Mouse (Mus musculus): ENCODE results near the gene Myl12a. TPM values are rescaled to one million over a fixed set of nuclear protein-coding genes. Genes with fewer than 3 reads are reported as not detected.
A peak's percentile ranks its signal among the peaks of the same experiment; 100 is the strongest.

Gene Myl12a
- total RNA-seq, 2 experiments from 2014 or later = 965 to 1,012 TPM

DNA sequence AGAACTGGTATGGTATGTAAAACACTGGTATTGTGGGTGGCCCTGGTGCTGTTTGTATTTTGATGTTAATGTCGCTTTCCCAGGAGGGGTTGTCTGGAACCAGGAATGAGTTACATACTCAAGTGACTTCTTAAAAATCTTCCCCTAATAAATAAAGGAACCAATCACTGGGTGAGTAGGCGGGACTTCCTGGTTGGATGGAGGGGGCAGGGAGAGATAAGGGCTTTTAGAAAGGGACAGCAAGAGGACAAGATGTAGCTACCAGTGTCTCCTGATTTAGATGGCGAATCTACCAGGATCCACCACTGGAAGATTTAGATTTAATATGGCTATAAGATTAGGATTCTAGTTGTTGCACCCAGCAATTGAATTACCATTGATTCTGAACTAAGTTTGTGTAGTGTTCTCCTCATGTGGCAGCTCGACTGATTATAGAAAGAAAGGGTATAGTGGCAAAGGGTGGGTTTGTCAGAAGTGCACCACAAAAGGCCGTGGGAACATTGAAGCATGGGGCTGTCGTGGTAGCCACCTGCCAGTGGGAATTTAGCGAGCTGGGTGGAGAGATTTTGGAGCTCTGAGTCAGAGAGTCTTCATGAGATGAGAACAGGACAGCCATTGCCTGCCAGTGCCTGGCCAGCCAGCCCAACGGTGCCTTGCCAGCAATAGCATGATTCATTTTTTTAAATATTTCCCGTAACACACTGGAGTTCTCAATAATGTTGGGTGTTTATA is 9.4 kb upstream of the Myl12a start:
- DNase-seq = no peak

DNA sequence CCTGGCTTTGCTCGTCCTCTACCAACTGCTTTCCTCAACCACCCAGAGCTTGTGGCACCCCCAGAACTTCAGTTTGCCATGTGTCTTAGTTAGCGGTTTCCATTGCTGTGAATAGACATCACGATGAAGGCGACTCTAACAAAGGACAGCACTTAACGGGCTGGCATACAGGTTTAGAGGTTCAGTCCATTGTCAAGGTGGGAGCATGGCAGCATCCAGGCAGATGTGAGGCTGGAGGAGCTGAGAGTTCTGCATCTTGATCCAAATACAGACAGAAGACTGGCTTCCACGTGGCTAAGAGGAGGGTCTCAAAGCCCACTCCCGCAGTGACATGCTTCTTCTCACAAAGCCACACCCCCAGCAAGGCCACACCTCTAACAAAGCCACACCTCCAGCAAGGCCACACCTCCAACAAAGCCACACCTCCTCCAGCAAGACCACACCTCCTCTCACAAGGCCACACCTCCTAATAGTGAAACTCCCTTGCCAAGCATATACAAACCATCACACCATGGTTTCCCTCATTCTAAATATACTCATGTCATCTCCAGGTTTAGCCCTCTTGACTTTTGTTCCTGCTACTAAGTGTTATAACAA is 8.1 kb upstream of the Myl12a start:
- no peak for DNase-seq

DNA sequence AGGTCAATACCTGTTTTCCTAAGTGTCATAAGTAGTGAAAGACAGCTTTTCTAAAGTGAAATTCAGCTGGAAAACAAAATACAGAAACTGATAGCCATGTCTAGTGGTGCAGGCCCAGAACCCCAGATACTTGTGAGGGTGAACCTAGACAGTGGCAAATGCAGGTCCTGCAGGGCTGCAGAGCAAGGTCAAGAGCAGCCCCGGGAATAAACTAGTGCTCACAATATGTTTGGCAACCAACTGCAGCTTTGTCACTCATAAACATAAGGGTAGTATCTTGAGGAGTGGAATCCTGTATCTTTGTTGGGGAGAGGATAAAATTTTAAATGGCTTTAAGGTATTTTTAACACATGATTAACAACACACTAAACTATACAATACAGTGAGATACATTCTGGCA is 7.1 kb upstream of the Myl12a start:
- DNase-seq = no peak

DNA sequence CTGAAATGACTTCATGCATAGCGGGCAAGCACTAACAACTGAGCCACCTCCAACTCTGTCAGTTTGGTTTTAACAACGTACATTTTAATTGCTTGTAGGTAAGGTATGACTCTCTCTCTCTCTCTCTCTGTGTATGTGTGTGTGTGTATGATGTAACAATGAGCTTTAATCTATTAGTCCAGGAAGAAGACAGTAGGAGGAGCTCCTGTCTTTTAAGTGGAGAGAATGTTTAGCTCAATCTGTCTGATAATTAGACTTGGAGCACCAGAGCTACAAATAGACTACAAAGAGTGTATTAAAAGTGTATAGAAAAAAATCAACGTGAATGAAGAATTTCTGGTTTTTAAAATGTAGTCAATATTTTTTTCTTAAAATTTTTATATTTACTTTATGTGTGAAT is 6.0 kb upstream of the Myl12a start:
- no peak for DNase-seq

DNA sequence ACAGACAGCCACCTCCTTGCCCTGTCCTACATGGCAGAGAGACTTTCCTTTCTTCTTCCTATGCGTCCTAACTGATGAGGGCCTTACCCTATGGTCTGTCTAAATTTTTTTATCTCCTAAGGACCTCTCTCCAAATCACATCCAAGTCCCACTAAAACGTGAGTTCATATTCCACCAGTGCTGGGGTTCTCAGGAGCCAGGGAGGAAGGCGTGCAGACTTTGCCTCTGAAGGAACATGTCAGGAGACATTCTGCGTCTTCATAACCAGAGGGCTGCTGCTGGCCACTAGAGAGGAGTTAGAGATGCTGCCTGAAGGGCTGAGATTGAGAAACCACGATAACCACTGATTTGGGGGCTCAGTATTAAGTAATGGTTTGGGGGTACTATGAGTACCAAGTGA is 4.3 kb upstream of the Myl12a start:
- DNase-seq = no peak

DNA sequence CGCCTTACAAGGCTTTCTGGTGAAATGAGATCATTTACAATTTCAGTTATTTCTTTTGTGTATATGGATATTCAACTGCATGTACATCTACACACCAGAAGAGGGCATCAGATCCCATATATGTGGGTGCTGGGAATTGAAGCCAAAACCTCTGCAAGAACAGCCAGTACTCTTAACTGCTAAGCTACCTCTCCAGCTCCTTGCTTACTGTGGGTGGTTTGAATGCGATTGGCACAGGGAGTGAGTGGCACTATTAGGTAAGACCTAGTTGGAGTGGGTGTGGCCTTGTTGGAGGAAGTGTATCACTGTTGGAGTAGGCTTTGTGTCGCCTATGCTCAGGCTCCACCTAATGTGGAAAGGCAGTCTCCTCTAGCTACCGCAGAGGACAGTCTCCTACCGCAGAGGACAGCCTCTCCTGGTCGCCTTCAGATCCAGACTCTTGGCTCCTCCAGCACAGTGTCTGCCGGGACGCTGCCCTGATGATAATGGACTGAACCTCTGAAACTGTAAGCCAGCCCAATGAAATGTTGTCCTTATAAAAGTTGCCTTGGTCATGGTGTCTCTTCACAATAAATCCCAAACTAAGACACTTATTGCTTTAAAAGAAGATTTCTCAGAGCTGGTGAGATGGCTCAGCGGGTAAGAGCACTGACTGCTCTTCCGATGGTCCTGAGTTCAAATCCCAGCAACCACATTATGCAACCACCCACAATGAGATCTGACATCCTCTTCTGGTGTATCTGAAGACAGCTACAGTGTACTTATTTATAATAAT is 1.7 kb upstream of the Myl12a start:
- peak in 1 of 2 experiments; percentile 78 for DNase-seq

DNA sequence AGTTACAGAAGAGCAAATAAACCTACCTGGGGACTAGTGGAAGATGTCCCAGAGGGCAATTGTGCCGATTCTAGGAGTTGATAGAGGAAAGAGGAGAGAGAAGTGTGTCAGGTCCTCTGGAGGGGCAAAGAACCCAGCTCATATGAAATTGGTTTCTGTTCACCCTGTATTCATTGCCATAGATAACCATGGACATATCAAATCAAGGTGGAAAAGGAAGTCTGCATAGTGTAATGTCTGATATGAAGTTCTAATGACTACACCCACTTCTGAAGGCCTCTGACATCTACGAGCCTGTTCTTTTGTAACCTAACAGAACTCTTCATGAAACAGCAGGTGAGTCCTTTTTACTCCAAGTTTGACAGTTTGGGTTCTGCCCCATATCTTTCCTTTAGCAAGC is 1.0 kb upstream of the Myl12a start:
- DNase-seq = no peak

DNA sequence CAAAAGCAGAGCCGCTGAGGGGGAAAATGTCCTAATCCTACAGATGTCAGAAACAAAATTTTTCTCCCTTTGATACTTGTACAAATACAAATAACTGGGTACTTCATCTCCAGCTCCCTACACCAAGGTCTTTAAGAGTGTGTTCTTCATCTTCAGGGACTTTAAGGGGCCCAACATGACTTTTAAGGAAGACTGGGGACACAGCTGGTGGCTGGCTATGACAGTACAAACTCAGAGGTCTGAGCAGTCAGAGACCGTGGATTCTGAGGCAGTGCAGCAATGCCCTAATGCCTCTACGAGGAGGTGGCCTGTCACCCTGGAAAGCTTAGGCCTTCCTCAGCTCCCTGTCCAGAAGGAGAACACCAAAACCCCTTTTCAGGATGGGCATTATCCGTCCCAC is 434 bp upstream of the Myl12a start:
- DNase-seq = no peak

DNA sequence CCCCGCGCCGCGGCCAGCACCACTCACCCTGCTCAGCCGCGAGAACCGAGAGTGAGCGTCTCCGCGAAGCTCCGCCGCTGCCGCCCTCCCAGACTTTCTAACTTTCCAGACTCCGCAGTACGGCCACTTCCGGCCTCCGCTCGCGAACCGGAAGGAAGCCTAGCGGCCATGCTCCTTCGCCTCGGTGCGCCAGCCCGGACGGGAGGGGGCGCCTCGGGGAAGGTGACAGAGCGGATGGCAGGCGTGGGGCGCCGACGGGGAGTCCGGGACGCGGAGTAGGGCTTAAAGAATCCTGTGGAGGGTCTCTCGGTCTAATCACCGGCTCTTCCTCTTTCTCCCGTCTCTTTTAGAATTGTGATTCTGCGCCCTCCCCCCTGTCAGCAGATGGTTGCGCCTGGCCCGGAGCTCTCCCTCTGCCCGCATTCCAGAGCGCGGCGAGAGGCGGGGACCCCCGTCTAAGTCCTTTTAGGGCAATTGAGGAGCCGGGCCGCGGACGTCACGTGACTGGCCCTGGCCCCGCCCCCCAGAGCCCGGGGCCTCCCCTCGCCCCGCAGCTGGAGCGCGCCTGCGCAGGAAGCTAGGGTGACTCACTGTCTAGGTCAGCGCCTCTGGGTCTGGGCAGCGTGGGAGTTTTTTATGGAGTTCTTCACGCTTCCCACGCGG is 466 bp downstream of the Myl12a start, which contains the start of gene Myom1:
Myom1 (plus strand) TSS at position 553 of the 663 bp plus-strand sequence.
- DNase-seq = peak; percentile 97 to 100

DNA sequence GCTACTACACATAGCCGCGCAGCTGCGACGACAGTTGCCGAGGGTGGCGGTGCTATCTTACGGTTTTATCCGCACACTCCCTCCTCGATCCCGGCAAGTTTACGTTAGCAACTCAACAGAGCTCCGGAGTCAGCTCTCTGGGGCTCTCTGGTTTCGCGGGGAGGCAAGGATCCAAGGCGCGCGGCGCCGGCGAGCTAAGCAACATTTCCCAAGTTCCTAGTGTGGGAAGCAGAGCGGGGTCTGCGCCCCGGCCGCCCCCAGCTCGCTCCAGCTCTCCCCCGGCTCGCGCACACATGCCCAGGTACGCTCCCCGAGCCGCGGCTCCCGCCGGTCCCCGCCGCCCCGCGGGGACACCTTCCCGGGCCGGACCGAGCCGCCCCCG is 988 bp downstream of the Myl12a start:
- peak in 1 of 2 experiments; percentile 76 for DNase-seq

DNA sequence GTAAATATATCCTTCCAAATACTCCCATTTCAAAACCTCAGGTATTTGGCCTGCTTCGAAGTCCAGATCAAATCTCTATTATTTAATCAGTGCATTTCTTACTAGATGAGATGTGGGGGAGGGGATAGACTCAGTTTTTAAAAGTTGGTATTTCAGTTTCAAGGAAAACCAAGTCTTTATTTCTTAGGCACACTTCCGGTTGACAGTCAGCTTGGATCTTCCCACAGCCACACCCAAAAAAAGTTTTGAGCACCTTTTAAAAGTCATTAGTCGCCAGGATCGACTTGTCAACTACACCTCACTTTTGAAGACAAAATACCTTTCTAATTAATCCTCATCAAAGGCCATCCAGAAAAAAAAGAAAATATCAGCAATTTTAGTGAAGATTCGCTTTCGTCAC is 1.6 kb downstream of the Myl12a start:
- DNase-seq = no peak

DNA sequence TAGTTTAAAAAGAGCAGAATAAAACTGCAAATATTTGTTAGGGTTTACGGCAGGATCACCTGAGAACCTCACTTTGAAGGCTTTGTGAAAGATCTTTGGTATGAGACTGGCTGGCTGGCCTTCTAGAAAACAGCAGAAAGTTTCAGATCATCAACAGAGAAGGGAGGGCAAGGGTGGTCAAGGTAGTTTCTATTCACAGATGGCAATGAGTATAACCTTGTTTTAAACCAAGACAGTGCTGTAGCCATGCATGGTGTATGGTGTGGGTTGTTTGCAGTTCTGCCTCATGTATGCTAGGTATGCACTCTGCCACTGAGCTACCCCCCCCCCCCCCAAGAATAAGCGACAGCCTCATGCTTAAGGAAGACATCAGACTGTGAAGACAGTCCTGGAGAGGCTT is 2.4 kb downstream of the Myl12a start:
- DNase-seq = no peak

DNA sequence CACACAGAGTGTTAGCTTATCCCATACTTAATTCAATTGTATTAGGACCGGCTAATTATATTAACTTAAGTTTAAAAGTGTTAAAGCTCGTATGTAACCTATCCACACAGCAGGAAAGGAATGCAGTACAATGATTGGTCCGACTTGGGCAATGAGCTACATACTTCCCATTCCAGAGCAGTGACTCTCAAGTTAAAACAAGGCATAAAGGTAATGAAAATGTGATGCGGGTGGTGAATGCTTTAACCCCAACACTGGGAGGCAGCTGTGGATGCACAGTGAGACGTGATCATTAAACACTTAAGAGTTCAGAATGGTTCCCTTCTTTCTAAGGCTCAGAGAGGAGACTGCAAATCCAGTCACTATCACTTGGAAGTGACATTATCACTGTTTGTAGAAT is 3.5 kb downstream of the Myl12a start:
- peak; percentile 52 to 59 for DNase-seq

DNA sequence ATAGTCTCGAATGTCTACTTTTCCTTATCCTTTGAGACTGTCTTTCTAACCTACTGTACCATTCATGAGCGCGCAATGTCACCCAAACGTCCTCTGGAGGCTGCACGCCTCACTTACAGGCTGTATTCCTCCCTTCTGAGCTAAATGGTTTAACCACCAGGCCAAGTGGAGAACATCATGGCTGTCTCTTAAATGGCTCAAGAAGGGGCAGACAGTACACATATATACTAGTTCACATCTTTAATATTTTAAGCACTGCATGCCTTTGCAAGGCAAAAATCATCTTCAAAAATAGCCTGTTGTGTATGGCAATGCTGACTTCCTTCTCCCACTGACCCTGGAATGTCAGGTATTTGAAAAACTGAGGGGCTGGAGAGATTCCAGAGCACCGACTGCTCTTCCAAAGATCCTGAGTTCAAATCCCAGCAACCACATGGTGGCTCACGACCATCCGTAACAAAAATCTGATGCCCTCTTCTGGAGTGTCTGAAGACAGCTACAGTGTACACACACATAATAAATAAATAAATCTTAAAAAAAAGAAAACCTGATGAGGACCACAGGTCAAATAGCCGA is 4.2 kb downstream of the Myl12a start:
- DNase-seq = no peak

DNA sequence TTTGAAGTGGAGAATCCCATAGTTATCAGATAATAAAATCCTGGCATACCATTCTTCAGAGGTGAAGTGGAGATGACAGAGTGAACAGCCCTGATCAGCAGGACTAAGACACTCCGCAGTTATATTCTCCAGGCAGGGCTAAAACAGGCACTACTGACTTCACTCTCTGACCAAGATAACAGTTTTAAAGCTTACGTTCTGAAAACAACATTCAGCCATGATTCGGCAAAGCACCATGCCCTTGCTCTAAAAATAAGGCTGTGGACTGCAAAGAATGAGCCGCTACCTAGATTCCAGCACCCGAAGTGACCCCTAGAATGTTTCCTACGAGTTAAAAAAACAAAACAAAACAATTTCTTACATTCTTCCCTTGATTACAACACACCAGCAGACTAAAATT is 4.8 kb downstream of the Myl12a start:
- DNase-seq = peak in 1 of 2 experiments; percentile 64

DNA sequence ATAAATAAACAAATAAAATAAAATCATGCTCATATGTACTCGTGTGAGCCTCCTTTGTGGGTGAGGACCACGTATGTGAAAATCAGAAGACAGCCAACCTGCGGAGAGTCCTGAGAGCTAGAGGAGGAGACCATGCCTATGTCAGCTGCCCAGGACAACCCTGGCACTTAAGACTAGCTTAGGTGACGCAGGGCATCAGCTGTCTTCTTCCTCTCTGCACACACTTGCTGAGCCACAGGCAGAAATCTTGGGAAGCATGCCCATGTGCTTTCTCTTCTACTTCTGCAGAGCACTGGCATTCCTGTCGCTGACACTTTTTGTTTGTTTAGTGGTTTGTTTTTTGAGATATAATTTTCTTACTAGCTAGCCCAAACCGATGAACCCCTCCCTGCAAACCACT is 7.1 kb downstream of the Myl12a start:
- peak in 1 of 2 experiments; percentile 36 for DNase-seq

DNA sequence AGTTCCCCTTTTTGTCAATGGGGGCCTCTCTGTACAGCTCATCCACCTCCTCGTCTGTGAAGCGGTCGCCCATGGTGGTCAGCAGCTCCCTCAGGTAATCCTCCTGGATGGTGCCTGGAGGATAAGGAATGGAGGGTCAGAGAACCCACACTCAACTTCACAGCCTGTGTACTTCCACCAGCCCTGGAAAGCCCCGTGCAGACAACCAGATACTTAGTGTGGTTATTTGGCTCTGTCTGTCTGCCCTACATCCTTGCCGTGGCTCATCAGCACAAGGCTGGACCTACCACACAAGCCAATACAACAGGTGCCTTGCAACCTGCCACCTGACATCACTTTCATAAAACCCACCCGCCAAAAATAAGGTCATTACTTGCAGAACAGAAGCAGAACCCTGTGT is 8.0 kb downstream of the Myl12a start:
- DNase-seq = peak in 1 of 2 experiments; percentile 47

DNA sequence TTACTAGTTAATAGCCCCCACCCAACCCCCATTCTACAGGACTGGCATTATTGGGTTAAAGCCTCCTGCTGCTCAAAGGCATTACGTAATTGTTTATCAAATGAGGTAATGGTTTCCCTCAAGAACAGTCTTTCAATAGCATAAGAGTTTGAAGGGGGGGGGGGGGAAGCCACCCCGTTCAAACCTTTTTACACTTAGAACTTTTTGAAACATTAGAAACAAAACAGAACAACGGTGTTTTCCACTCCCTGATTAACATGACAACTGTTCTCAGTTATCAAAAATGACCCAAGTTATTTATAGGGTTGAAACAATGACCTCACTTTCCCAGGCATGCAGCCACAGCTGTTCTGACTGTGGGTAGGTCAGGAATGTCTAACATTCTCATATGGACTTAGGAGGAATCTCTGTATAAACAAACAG is 9.3 kb downstream of the Myl12a start:
- peak; percentile 70 to 79 for DNase-seq

DNA sequence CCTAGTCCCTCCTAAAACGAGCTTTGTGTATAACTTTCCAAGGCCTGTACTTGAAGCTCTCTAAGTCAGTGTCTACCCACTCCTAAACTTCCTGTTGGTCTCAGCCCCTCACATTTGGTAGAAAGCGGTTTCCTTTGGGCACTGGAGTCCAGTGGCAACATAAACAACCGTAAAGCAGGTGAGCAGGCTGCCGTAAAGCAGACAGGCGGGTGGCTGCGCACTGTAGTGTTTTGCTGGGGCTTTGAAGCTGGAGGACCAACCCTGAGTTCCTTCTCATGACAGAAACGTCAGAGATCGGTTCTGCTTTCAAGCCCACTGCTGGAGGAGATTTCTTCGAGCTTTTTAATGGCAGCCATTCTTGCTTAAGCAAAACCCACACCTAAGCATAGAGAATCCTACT is 10.0 kb downstream of the Myl12a start:
- no peak for DNase-seq

DNA sequence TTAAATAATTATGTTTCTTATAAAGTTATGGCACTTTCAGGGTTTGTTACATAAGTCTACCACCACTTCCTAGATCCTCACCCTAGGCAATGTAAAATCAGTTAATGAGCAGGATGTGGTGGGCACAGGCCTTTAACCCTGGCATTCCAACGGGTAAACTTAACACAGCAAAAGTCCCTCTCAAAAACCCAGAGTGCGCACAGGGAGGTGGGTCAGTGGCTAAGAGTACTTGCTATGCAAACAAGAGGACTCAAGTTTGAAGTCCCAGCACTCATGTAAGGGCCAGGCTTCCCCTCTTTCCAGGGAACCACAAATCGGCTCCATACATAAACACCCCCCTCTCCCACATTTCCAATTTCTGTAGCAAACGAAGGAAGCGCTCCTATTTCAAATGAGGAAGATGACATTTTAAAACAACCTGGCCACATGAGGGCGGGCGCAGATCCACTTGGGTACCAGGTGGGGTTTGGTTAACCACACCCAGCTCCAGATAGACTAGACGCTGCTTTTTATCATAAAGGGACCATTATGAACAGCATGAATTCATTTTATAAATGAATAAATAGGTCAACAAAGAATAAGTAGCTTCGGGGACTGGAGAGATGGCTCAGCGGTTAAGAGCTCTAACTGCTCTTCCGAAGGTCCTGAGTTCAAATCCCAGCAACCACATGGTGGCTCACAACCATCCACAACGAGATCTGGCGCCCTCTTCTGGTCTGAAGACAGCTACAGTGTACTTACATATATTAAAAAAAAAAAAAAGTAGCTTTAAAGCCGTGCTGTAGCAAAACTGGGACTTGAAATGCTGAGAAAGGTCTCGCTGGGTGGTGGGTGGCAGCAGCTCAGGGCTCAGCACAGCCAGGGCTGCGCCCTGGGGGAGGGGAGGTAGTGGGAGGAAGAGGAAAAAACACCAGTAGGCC is 10.7 kb downstream of the Myl12a start:
- DNase-seq = peak in 1 of 2 experiments; percentile 50
